Mouse (Mus musculus): ENCODE results near the gene Mdm2.

Mdm2 gene

GRCm38 (mm10) chr10:117655460-117655859, 55.1 kb downstream of the Mdm2 start:
- no peak for DNase-seq (ENCODE audit: low read depth, low spot score)

DNA sequence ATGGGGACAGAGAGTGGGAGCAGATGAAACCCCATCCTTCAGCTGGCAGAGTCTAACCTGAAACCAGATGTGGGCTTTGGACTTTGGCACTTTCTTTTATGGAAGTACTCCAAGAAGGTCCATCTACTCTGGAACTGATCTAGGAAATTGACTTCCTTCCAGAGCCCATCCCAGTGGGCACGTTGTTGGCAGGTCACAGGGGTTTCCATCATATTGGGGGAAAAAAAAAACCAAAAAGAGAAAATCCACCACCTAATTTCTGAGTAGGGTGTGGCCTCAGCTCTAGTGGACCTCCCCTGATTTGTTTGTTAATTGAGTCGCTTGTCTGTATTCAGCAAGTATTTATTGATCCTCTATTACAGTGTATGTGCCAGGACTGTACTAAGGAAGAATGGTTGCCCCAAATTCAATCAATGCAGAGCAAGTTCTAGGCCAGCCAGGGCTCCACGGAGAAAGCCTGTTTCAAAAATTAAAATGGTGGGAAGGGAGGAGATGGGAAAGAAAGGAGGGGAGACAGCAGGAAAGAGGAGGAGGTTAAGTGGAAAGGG, 55.9 kb downstream of the Mdm2 start:
- no peak for DNase-seq (ENCODE audit: low read depth, low spot score)

- no peak for DNase-seq (ENCODE audit: low read depth, low spot score)
These were observed 56.8 kb downstream of the Mdm2 start for GRCm38 (mm10) chr10:117653779-117654173.

DNA sequence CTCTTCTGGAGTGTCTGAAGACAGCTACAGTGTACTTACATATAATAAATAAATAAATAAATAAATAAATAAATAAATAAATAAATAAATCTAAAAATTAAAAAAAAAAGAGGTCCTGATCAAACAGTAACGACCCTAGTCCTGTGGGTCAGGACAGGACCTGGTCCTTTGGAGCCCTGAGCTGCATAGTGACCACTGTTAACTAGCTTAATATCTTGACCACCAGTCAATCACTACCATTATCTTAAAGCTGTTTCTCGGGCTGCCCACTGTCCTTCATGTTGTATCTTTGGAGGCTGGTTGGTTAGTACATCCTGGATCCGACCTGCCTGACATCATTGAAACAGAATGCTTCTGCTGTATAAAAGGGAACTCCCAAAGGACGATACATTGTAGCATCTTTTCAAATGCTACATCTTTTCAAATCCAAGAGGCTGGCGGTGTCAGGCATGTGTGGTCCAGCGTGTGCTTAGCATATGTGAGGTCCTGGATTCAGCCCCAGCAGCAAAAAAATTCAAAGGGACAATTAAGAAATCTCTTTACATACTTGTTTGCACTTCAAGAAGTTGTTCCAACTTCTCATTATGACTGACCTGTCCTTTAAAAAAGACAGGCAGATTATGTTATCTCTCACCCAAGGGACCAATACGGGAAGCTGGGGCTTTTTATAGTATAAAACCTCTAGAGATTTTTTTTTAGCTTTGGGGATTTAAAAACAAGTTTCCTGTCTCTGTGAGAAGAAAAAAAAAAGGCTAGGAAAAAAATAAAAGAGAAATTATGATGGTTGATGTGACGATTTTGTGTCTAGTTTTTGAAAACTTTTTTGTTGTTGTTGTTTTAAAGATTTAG, 57.4 kb downstream of the Mdm2 start:
- no peak for DNase-seq (ENCODE audit: low read depth, low spot score)

DNA sequence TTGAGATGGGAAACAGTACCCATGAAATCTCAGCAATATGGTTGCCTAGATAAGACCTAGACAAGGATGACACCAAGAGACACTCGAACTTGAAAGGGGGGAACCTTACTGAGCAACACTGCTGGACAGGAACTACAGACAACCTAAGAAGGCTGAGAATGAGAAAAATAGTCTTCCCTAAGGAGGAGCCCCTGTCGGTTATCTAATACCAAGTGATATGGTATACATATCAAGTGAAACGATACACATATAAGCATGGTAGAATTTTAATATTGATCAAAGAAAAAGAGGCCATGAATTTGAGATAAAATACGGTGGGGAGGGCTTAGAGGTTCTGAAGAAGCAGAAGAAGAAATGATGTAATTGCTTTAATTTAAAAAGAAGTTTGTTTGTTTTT, 58.2 kb downstream of the Mdm2 start:
- no peak for DNase-seq (ENCODE audit: low read depth, low spot score)

- DNase-seq (ENCODE audit: low read depth, low spot score), result no peak
These were observed 58.8 kb downstream of the Mdm2 start for GRCm38 (mm10) chr10:117651587-117652377.

DNA sequence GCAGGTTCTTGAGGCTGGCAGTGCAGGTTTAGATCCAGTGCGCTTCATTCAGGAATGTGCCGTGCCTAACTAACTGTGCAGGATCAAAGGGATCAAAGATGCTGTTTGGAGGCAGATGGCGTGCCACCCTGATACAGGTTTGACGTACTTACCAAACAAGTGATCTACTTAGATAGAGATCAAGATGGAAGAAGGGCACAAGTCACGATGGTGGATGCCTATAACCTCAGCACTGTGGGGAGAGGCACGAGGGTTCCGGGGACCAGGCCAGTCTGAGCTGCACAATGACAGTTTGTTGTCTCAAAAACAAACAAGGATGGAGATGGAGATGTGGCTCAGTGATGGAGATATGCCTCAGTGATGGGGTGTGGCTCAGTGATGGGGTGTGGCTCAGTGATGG, 59.8 kb downstream of the Mdm2 start:
- DNase-seq (ENCODE audit: low read depth, low spot score), result no peak

GRCm38 (mm10) chr10:117650042-117650655, 60.4 kb downstream of the Mdm2 start:
- DNase-seq (ENCODE audit: low read depth, low spot score), result no peak

DNA sequence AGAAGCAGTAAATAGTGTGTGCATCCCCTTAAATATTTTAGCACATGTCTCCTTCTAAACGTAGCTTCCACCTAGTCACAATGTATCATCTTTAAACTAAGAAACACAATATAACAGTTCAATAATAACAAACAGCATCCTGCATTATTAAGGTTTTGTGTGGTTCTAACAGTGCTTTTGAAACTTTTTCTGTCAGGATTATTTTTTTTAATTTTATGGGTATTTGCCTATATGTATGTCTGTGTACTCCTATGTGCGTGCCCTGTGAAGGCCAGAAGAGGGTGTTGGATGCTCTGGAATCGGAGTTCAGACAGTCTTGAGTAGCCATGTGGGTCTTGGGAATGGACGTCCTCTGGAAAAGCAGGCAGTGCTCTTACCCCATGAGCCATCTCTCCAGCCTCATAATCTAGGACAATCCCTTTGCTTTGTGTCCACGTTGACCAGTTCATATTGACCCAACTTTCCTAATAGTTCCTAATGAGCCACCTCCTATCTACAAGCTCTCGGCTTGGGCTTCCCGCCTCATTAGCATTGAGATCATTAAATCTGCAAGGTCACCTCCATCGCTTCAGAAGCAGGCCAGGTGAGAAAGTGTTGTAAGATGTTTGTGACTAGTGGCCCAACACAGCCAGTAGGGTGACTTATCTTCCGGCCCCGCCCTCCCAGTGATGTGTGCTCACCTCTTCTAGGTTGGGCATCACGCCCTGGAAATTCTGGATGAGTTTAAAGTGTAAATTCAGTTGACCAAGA, 61.1 kb downstream of the Mdm2 start:
- no peak for DNase-seq (ENCODE audit: low read depth, low spot score)

GRCm38 (mm10) chr10:117648643-117649042, 61.9 kb downstream of the Mdm2 start:
- DNase-seq (ENCODE audit: low read depth, low spot score), result no peak

DNA sequence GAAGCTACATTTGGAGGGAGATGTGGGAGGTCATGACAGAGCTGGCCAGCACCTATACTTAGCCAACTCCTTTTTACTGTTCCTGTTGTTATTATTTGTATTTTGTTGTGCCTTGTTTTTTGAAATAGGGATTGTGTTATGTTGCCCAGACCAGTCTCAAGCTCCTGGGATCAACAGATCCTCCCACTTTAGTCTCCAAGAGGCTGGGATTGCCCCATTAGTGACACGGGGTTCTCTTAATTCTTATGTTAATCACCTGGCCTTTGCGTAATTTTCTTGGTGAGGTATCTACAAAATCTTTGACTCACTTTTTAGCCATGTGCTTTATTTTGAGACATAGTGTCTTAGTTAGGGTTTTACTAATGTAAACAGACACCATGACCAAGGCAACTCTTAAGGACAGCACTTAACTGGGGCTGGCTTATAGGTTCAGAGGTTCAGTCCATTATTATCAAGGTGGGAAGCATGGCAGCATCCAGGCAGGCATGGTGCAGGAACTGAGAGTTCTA, 62.5 kb downstream of the Mdm2 start:
- DNase-seq (ENCODE audit: low read depth, low spot score), result no peak

- no peak for DNase-seq (ENCODE audit: low read depth, low spot score)
These were observed 63.4 kb downstream of the Mdm2 start for GRCm38 (mm10) chr10:117647158-117647505.

DNA sequence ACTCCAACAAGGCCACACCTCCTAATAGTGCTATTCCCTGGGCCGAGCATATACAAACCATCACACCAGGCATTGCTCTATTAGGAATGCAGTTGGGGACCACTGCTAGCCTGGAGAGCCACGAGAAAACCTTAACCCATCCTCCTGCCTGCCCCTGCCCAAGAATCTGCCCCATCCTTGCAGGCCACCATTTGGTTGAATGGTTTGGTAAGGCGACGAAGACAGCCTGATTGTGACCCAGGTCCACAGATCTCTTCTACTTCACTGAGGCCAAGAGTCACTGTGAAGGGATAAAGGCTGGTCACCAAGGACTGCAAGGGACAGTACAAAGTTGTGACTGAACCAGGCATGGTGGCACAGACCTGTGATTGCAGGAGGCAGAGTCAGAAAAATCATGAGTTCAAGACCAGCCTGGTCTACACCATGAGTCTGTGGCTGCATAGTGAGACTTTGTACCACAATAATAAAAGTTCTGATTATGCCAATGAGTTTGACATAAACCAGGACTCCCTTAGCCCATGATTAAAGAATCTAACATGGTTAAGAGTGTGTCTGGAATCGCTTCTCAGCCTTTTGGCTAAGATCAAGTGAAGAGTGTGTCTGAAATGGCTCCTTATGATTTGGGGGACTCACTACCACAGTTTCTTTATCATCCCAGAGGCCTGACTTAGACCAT, 63.9 kb downstream of the Mdm2 start:
- DNase-seq (ENCODE audit: low read depth, low spot score), result no peak

DNA sequence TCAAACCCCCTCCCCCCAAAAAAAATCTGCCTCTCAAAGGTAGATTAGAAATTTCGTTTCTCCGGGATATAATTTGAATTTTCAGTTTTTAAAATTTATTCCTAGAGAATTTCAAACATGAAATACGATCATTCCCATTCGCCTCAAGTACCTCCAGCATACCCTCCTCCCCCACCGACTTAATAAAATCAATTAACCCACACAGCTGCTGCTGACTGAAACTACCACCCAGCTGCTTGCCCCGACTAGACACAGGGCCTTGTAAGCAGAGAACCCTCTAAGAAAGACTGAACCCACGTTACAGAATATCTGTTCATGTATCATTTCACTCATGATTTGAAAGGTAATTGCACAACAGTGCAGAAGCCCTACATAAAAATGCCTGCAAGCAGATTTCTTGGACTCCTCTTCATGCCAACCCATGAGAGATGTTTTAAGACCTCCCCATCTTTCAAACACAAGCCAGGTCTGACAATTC, 65.0 kb downstream of the Mdm2 start:
- DNase-seq (ENCODE audit: low read depth, low spot score), result no peak

GRCm38 (mm10) chr10:117644828-117645227, 65.7 kb downstream of the Mdm2 start:
- DNase-seq (ENCODE audit: low read depth, low spot score), result no peak

DNA sequence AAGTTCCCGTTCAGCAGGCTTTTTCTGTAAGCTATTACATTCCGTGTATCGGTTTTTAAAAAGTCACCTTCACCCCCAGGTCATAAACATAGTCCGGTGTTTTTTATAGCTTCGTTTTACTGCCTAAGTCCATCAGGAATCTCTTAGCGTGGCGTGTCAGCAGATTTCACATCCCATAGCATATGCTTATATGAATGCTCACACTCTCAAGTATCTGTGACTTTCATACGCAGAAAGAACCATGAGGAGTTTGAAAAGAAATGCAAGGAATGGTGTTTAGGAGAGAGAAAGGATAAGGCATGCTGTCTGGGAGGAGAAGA, 66.2 kb downstream of the Mdm2 start:
- DNase-seq (ENCODE audit: low read depth, low spot score), result no peak

DNA sequence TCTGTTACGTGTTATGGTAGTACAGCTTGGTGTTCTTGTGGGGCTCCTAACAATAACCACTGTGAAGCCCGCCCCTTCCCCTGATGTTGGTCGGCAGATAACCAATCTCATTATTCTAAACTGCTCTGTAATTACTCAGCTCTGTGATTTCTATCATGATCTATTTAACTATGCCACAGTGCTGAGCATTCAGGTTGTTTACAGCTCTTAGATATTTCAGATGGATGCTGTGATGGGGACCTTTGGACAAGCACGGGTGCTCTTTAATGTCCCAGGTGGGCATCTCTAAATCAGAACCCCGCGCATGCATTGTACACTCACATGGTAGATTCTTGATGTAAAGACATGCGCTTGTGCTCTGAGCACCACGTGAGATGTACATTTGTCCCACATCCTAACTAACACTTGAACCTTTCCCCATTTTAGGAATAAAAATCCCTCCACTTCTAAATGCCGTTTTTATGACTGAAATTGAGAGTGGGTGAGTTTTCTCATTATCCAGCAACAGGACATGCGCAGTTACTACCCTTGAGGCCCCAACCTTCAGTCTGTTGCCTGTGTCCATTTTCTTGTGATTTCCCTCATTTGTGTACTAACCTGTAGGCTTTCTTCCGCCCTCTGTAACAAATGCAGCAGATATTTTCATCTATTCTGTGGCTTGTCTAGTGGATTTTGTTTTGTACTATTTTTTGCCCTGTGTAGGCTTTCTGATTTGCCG, 66.7 kb downstream of the Mdm2 start:
- no peak for DNase-seq (ENCODE audit: low read depth, low spot score)

DNA sequence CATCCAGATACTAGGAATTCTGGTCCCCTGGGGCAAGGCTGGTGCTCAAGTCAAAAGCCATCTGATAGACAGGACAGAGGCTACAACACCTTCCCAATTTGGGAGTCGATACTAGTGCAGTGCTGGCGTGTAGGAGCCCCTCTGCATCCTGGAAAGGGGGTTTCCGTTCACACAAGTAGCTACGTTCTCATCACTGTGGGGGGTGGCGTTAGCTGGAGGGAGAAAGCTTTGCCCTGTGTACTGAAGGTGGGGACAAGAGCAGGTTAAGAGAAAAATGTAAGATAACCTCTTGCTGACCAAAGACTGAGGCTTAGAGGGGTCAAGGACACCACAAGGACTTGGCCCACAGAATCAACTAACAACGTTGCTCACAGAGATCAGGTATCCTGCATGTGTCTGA, 67.3 kb downstream of the Mdm2 start:
- no peak for DNase-seq (ENCODE audit: low read depth, low spot score)

DNA sequence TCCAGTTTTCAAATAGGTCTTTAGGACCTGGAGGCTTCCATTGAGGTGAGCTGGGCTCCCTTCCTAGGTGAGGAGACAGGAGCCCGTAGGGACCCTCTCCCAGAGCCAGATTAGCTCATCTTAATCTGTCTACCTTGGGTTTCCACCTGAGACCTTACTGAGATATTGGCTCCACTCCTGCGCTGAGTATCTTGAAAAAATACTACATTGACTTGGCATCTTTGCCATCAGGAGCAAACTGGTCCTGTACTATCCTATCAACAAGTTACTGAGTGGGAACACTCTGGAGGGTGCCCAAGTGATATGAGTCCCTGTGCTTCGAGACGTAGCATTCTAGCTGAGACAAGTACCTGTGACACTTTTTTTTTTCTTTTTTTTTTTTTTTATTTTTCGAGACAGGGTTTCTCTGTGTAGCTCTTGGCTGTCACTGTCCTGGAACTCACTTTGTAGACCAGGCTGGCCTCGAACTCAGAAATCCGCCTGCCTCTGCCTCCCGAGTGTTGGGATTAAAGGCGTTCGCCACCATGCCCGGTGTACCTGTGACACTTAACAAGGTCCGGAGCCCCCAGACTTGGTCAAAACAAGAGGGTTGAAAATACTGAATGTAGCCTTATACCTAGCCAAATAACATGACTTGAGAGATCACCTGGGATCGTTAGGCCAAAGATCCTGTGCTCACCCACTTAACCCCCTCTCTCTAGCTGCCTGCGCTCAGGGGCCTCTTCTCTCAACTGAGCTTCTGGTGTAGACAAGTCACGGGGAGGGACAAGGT, 67.9 kb downstream of the Mdm2 start:
- no peak for DNase-seq (ENCODE audit: low read depth, low spot score)

GRCm38 (mm10) chr10:117642201-117642450, 68.4 kb downstream of the Mdm2 start:
- DNase-seq (ENCODE audit: low read depth, low spot score), result no peak
